Mouse (Mus musculus): Measurements from ENCODE around the gene Slc36a2. TPM values are rescaled to one million over a fixed set of nuclear protein-coding genes. Genes with fewer than 3 reads are reported as not detected.

Gene Slc36a2
- total RNA-seq, 2 experiments from 2014 or later: 0.20 to 0.32 TPM

DNA sequence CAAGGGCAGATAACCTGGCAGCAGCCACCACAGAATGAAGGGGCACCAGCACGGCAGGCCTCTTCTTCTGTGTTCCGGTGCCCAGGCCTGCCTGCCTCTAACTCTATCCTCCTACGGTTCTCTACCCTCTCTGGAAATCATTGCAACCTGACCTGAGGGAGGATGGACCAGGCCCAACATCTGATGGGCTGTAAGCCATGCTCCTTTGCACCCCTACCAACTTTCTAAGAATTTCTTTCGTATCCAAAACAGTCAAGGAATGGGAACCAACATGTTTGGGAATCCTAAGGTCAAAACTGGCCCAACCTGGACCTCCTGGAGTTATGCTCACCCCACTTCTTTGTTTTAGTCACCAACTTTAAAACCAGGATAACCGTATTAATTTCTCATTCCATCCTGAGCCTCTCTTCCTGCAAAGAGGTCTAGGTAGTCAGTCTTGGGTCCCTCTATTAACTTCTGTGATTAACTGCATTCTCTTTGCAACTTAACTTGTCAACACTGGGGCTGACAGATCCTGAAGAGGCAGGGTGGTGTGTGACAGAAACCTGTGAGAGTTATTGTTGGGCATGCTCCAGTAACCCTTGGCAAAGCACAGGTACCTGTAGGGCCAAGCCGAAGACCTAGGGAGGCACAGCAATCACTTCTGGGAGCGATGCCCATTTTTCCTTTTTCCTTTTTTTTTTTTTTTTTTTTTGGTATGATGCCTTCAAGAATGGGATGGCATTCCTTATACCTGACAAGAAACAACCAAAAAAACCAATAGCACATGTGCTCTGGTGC is 75.2 kb downstream of the Slc36a2 start:
- intact Hi-C loops (cut with DNase I): no loop called here
- DNase-seq (ENCODE audit: low spot score in 2 of 2): no peak

Other genes starting within 250 kb of the Slc36a2 start
- 10 to 100 TPM; 37.5 to 42.0 TPM for gene Tnip1, start 222.2 kb downstream of the Slc36a2 start, total RNA-seq (2021)
- 10 to 100 TPM; 87.1 to 88.9 TPM for gene Anxa6, start 151.6 kb downstream of the Slc36a2 start, total RNA-seq (2021)
- gene Ccdc69, start 106.9 kb downstream of the Slc36a2 start, total RNA-seq (2021): under 1 TPM in 1 of 2 experiments, not detected in 1; 0.25 TPM
- 10 to 100 TPM; 34.3 to 41.6 TPM for gene Gm2a, start 87.0 kb downstream of the Slc36a2 start, total RNA-seq (2021)
- not detected for gene Slc36a3, start 33.4 kb downstream of the Slc36a2 start, total RNA-seq (2021)
- gene Slc36a1, start 19.3 kb upstream of the Slc36a2 start, total RNA-seq (2021): 10 to 100 TPM; 75.4 to 76.4 TPM
- gene Fat2, start 151.5 kb upstream of the Slc36a2 start, total RNA-seq (2021): under 1 TPM; 0.22 to 0.32 TPM
- 100 to 1,000 TPM; 215 to 224 TPM for gene Sparc, start 238.1 kb upstream of the Slc36a2 start, total RNA-seq (2021)